In the genomic region with DNA sequence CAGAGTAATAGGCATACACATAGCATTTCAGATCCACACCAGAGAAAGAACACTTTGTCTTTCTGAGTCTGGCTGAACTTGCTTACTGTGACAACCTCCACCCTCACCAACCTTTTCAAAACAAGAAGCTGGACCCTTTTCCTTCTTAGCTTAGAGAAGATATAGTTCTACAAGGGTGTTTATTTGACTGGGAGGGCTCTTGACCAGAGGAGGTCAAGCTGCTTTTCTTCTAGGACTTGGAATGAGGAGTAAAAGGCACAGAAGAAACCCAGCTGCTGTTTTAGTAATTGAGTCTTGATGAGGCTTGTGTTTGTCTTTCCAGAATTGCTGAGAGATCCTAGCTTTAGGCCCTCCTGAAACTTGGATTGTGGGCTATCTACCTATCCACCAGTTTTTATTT, we compare ENCODE assay signal across 26 mouse cellular contexts. TPM values are rescaled to one million over a fixed set of nuclear protein-coding genes. Genes with fewer than 3 reads are reported as not detected.
DNase-seq lines count a peak whose midpoint lies in the region; ATAC-seq and TF ChIP-seq lines count a peak whose summit lies in the region.
"Had no signal": no experiment of that assay in that cellular context is flagged by ENCODE, and none has a peak within 500 bp of the region (broad histone marks: within the 10 kb centered on the region; RNA-seq: fewer than 3 reads in every experiment).

No protein-coding gene starts in this region.

- no peak for TF ChIP-seq EP300 in heart, adult 2 months (IDR thresholded peaks at IDR 0.05; ENCODE audit: insufficient read depth, low read depth, low read length)

- H3K27ac ChIP-seq in heart, adult 2 months, result peak overlapping the region; percentile 55
- H3K27ac ChIP-seq in kidney, postnatal 0 days, result peak overlapping the region; percentile 48
- H3K27ac ChIP-seq: embryonic facial prominence, embryonic 12.5 days; embryonic facial prominence, embryonic 15.5 days; hindbrain, embryonic 10.5 days; hindbrain, embryonic 13.5 days had no signal

- no peak overlapping the region for H3K4me2 ChIP-seq in kidney, postnatal 0 days (ENCODE audit: low read length)
- H3K4me2 ChIP-seq: embryonic facial prominence, embryonic 12.5 days; embryonic facial prominence, embryonic 15.5 days; heart, embryonic 11.5 days; hindbrain, embryonic 13.5 days had no signal

- H3K9me3 ChIP-seq in kidney, postnatal 0 days (replicated peaks; ENCODE audit: low read length), result no peaks in the 10 kb centered on the region
- H3K9me3 ChIP-seq: embryonic facial prominence, embryonic 12.5 days; embryonic facial prominence, embryonic 15.5 days; hindbrain, embryonic 10.5 days; hindbrain, embryonic 13.5 days had no signal

- H3K4me1 ChIP-seq in heart, adult 2 months (ENCODE audit: control insufficient read depth, insufficient read depth, low read length), result peaks cover 25% of the 10 kb centered on the region
- no peaks in the 10 kb centered on the region; the same call in 1 of the 2 replicates for H3K4me1 ChIP-seq in kidney, postnatal 0 days (replicated peaks; ENCODE audit: insufficient read depth, low read length)

- no peak for TF ChIP-seq POLR2A in heart, adult 2 months (IDR thresholded peaks at IDR 0.05; ENCODE audit: insufficient read depth, low read depth, low read length)

- intact Hi-C loops in heart, adult 2 months (cut with DNase I), result no loop called here

- no peak overlapping the region for H3K4me3 ChIP-seq in heart, adult 2 months
- H3K4me3 ChIP-seq in kidney, postnatal 0 days (replicated peaks; ENCODE audit: low read depth, low read length), result no peak overlapping the region
- H3K4me3 ChIP-seq: embryonic facial prominence, embryonic 12.5 days; embryonic facial prominence, embryonic 15.5 days; hindbrain, embryonic 10.5 days; hindbrain, embryonic 13.5 days had no signal

- H3K79me2 ChIP-seq in heart, adult 2 months (replicated peaks; ENCODE audit: control insufficient read depth, insufficient read depth, low read length), result no peaks in the 10 kb centered on the region

- no peaks in the 10 kb centered on the region for H3K27me3 ChIP-seq in heart, adult 2 months (ENCODE audit: control insufficient read depth, insufficient read depth, low read length)
- no peaks in the 10 kb centered on the region for H3K27me3 ChIP-seq in kidney, postnatal 0 days (ENCODE audit: insufficient read depth, low read length)
- H3K27me3 ChIP-seq: CH12.LX; embryonic facial prominence, embryonic 12.5 days; embryonic facial prominence, embryonic 15.5 days had no signal

- TF ChIP-seq CTCF in heart, adult 2 months (IDR thresholded peaks at IDR 0.05), result no peak
- no peak for TF ChIP-seq CTCF in kidney, postnatal 0 days (IDR thresholded peaks at IDR 0.05; ENCODE audit: low read depth)

- DNase-seq in heart, adult 2 months, result no peak
- DNase-seq in heart, postnatal 4 days, result no peak
- peak; percentile 84 for DNase-seq in kidney, postnatal 0 days (ENCODE audit: low spot score)
- no peak for DNase-seq in kidney, adult 11 months
- peak; percentile 42 for DNase-seq in lung, postnatal 36 days
- DNase-seq in lung, postnatal 4 days, result no peak
- no peak for DNase-seq in left cerebral cortex, adult 9 months (ENCODE audit: low spot score in 2 of 2)
- DNase-seq: adrenal gland, postnatal 10 days; adrenal gland, postnatal 36 days; B cell, adult 2 months; cerebellum, adult 11 months; cerebellum, adult 2 months; cerebellum, adult 9-11 months; cerebellum, postnatal 25 days; forebrain, postnatal 0 days; gastrocnemius, postnatal 36 days had no signal

- no peak for ATAC-seq in kidney, postnatal 0 days (replicated peaks; ENCODE audit: low FRiP score, low read depth)
- ATAC-seq: forebrain, embryonic 14.5 days; forebrain, postnatal 0 days; hindbrain, embryonic 16.5 days; Patski had no signal

- peak overlapping the region; percentile 39 for H3K9ac ChIP-seq in heart, adult 2 months (ENCODE audit: low read depth, low read length)
- H3K9ac ChIP-seq in kidney, postnatal 0 days (ENCODE audit: low read depth, low read length), result no peak overlapping the region
- H3K9ac ChIP-seq: embryonic facial prominence, embryonic 12.5 days; embryonic facial prominence, embryonic 15.5 days; forebrain, postnatal 0 days; hindbrain, embryonic 13.5 days had no signal

- H3K36me3 ChIP-seq in heart, adult 2 months (ENCODE audit: control insufficient read depth, insufficient read depth, low read length), result no peaks in the 10 kb centered on the region
- H3K36me3 ChIP-seq in kidney, postnatal 0 days (ENCODE audit: insufficient read depth, low read length), result no peaks in the 10 kb centered on the region
- H3K36me3 ChIP-seq: embryonic facial prominence, embryonic 12.5 days; embryonic facial prominence, embryonic 15.5 days; G1E; hindbrain, embryonic 10.5 days; hindbrain, embryonic 13.5 days had no signal

RNA-seq across cellular contexts. Expression of a gene that starts 3.9 kb away (rescaled TPM):
- 10 to 100 TPM; 24.9 to 25.8 TPM for total RNA-seq in heart, adult 2 months (2021)
- 16.5 and 34.0 TPM in 2 replicates for polyA plus RNA-seq in heart, adult 2 months (2012; rRNA removed)
- total RNA-seq in heart, postnatal 4 days (2021), result 10 to 100 TPM; 23.1 to 23.9 TPM
- 3.7 and 3.9 TPM in 2 replicates for polyA plus RNA-seq in kidney, postnatal 0 days (2015; fragmentation: Nextera tagmentation; extraction: Ambion mirVana)
- polyA plus RNA-seq: G1E had no signal

Comparison
In these comparisons a context has a peak if more than half of its experiments do, and no peak if none do; other contexts are left out.
1. DNase-seq: peak in kidney, postnatal 0 days (single experiment) and lung, postnatal 36 days (single experiment); none in heart, adult 2 months (0 of 2), heart, postnatal 4 days (single experiment), kidney, adult 11 months (single experiment), lung, postnatal 4 days (0 of 2) and left cerebral cortex, adult 9 months (0 of 2).